Mouse (Mus musculus): ENCODE results near the gene Gm3448. TPM values are rescaled to one million over a fixed set of nuclear protein-coding genes. Genes with fewer than 3 reads are reported as not detected.
"Not testable (repeated sequence)": the region's sequence is repeated elsewhere in the genome, so short reads cannot be mapped to it uniquely, and the experiment has no call there.

Gene Gm3448
- total RNA-seq (2021), result 1 to 10 TPM; 6.6 to 7.7 TPM

DNA sequence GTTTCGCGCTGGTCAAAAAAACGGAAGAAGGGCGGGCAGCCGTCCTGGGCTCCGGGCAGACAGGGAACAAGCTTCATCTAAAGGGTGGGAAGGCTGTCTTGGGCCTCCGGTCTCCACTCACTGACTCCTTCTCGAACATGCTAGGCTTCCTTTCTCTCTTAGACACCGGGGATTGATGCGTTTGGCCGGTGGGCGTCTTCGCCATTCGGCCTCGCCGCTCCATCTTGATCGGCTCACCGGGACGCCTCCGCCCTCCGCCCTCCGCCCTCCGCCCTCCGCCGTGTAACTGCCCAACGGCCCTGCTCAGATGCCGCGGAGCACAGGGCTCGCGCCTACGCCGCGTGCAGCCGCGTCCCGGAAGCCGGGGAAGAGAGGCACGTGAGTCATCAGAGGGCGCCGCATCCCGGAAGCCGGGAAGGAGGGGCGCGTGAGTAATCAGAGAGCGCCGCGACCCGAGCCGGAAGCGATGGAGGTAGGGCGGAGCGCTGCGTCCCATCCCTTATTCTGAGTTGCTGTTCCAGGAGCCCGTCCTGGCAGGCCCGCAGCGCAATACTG, at the start of gene Gm3448, which contains the start of the genes Ermard and Tcte3:
Gene Gm3448 (minus strand): TSS at position 363 of the 555 bp plus-strand sequence.
Gene Ermard (plus strand): TSS at position 34 of the 555 bp plus-strand sequence.
Gene Tcte3 (minus strand): TSS at position 314 of the 555 bp plus-strand sequence.
- intact Hi-C loops (cut with DNase I), result not testable (repeated sequence)
- peak; percentile 55 for DNase-seq

DNA sequence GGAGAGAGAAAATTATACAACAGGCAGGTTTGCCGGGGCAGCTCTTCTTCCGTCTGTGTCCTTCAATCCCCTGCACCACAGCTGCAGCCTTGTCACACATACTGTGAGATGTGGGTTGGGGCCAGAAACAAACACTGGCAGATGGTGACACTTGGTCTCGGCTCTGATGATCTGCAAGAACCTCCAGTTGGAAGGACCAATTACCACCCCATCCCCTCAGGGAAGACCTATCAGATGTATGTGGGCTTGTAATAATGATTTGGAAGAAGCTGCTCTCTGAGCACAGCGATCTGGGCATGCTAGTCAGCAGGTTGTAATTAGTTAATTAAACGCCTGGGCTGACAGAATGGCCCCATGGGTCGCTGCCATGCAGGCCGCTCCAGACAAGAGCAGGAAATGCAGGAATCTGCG, 47.3 kb upstream of the Gm3448 start:
- DNase-seq, result peak; percentile 82
- intact Hi-C loops (cut with DNase I), result no loop called here

DNA sequence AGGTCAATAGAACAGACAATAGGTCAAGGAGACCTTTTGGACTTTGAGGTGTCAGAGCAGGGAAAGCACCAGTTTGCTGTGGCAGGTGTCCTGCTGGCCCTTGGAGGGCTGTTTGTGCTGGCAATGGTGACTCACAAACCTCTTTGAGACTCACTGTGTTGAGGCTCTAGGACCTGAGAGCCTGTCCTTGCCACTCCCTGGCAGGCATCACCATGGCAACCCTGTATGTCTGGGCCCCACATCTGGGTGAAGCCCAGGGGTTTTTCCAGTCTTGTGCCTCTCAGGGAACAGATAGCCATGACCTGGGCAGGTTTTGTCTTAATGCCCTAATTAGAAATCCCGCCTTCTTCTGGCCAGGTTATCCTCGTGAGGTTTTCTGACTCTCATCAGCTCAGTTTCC, 46.8 kb upstream of the Gm3448 start:
- intact Hi-C loops (cut with DNase I), result no loop called here
- DNase-seq, result peak; percentile 17

- intact Hi-C loops (cut with DNase I), result no loop called here
- no peak for DNase-seq
Observed at GRCm38 (mm10) chr17:15085006-15085405, 43.7 kb upstream of the Gm3448 start.

GRCm38 (mm10) chr17:15084226-15084848, 43.0 kb upstream of the Gm3448 start:
- no peak for DNase-seq
- intact Hi-C loops (cut with DNase I), result no loop called here

DNA sequence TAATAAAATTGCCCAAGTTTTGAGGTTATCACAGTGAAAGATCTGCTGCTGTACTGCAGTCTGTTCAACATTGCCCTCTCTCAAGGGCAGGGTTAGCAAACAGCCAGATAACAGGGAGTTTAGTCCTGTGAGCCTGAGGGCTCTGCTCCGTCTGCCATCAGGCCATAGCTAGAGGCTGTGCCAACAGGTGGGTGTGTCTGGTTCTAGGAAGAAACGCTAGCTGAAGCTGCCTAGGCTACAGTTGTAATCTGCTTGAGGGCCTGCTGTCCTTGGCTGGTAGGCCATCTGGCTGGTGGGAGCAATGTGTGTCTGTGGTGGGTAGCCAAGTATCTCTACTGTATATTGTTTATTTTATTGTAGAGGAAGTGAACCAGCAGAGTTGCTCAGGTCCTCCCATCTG, 36.2 kb upstream of the Gm3448 start:
- peak; percentile 64 for DNase-seq
- intact Hi-C loops (cut with DNase I), result no loop called here

- intact Hi-C loops (cut with DNase I), result no loop called here
Observed at GRCm38 (mm10) chr17:15075033-15075432, 33.7 kb upstream of the Gm3448 start.

GRCm38 (mm10) chr17:15072211-15072610, 30.9 kb upstream of the Gm3448 start:
- DNase-seq, result no peak
- intact Hi-C loops (cut with DNase I), result no loop called here

More at GRCm38 (mm10) chr17:15075033-15075432, 33.7 kb upstream of the Gm3448 start:
- DNase-seq, result no peak

GRCm38 (mm10) chr17:15069124-15069523, 27.8 kb upstream of the Gm3448 start:
- no peak for DNase-seq
- intact Hi-C loops (cut with DNase I), result no loop called here

DNA sequence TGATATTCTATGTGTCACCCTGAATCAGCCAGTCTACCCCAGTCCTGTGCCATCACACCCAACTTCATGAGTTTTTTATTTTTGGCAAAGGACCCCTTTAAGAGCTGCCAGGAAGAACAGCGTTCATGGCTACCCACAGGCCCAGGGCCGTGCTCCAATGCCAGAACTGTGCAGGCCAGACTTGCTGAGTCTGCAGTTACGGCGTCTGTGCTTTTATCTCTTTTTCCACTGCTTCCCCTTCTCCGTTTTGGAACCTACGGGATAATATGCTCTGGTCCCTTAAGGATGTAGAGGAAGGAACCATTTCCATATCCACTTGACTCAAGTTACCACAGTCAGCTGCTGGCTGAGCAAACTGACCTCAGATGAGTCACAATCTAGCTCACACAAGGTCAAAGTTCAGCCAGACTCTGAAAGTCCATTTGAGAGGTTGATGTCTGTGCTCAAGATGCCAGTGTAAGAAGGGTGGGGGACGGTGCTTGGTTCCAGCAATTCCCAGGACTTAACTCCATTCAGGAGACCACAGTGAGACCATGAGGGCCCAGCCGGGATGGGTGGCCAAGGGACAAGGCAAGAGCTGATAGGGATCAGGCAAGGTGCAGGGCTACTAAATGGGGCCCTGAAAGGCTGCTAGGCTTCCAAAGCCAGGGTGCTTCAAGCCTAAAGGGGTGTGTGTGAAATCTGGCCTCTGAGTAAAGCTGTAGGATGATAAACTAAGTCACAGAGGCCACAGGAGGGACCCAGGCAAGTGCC, 26.9 kb upstream of the Gm3448 start:
- intact Hi-C loops (cut with DNase I), result no loop called here
- no peak for DNase-seq

GRCm38 (mm10) chr17:15066911-15067310, 25.6 kb upstream of the Gm3448 start:
- intact Hi-C loops (cut with DNase I), result no loop called here
- DNase-seq, result no peak

- no peak for DNase-seq
Observed at GRCm38 (mm10) chr17:15066066-15066465, 24.7 kb upstream of the Gm3448 start.

GRCm38 (mm10) chr17:15065391-15066024, 24.2 kb upstream of the Gm3448 start:
- intact Hi-C loops (cut with DNase I), result loop anchor here (2.0 kb wide), 1 partner anchor 313 kb away; no protein-coding TSS in a partner anchor
- peak; percentile 55 for DNase-seq

More at GRCm38 (mm10) chr17:15066066-15066465, 24.7 kb upstream of the Gm3448 start:
- intact Hi-C loops (cut with DNase I), result no loop called here

DNA sequence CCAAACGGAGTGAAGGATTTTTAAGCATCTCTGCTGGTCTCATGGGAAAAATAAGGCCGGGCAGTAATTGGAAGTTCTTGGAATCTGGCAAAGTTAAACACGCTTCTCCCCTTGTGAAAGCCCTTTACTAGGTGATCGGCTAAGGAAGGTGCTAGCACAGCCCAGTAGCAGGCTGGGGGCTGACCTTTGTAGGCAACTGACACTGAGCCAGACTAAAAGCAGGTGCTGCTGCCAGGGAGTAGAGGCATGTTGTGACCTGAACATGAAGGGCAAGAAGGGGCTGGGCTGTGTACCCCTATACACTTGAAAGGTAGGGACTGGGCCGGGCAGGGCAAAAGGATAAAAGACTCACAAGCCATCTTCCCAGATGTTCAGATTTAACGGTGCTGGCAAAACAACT, 19.0 kb upstream of the Gm3448 start:
- no peak for DNase-seq
- intact Hi-C loops (cut with DNase I), result no loop called here

GRCm38 (mm10) chr17:15059646-15060045, 18.3 kb upstream of the Gm3448 start:
- intact Hi-C loops (cut with DNase I), result no loop called here

GRCm38 (mm10) chr17:15058161-15058591, 16.8 kb upstream of the Gm3448 start:
- intact Hi-C loops (cut with DNase I), result no loop called here
- DNase-seq, result no peak

More at GRCm38 (mm10) chr17:15059646-15060045, 18.3 kb upstream of the Gm3448 start:
- no peak for DNase-seq

DNA sequence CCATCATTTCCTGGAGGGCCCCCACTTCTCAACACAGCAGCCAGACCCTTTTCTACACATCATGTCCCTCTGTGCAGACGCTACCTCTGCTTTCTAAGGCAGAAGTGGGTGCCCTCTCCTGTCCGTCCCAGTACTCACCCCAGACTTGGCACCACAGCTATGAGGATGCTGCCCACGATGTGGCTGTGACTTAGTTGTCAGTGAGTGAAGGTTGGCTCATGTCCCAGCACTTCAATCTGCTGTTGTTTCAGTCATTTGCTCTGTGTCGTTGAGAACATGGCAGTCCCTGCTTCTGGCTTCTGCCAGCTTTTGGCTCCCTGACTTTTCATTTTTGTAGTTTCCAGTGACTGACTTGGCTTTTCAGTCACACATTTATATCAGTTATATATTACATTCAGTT, 14.6 kb upstream of the Gm3448 start:
- no peak for DNase-seq

DNA sequence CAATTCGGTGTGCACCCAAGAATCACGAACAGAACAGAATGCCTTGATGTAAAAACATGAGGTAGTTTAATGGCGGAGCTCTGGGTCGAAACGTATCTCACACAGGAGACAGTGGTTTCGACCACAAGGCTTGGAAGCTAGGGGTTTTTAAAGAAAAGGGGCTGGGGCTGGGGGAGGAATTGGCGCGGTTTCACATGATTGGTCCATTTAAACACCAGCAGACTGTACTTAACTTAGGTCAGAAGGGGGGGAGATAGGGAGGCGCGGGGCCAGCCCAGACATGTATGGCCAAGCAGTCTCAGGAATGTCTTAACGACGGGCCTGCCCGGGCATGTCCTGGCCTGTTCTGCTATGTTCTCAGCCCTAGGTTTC, 12.5 kb upstream of the Gm3448 start:
- DNase-seq; intact Hi-C loops (cut with DNase I): not testable (repeated sequence)

More for the DNA sequence above, 14.6 kb upstream of the Gm3448 start:
- intact Hi-C loops (cut with DNase I), result no loop called here

DNA sequence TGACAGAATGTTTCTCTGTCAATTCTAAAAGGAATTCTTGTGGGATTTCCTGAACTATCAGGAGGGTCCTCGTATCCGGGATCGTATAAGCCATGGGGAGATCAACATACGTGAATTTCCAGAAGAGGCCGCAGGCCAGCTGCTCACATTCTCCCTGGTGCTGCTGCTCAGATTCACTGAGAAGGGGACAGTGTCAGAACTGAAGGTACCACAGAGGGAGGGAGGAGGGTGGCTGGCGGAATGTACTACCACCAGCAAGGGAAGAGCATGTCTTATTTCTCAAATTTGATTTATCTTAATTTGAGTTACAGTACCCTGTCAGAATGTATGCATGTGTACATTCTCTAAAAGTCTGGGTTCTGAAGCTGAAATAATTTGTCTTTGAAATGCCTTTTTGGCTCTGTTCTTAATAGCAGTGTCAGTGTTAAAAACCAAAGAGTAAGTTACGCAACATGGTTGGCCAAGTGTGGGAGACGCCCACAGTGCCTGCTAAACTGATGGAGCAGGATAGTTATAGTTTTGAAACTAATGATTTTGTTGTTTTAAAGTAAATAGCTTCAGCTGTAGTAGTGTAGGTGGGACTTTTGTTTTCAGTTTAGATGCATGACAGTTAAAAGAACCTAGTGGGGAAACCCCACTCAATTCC, 12.0 kb upstream of the Gm3448 start:
- intact Hi-C loops (cut with DNase I); DNase-seq: not testable (repeated sequence)

GRCm38 (mm10) chr17:15052766-15053165, 11.4 kb upstream of the Gm3448 start:
- DNase-seq; intact Hi-C loops (cut with DNase I): not testable (repeated sequence)
